Mouse (Mus musculus) B cell, adult 2 months (primary cell): ENCODE measurements around the gene Sart1.
A peak's percentile ranks its signal among the peaks of the same experiment; 100 is the strongest.
"Not testable (repeated sequence)": the region's sequence is repeated elsewhere in the genome, so short reads cannot be mapped to it uniquely, and the experiment has no call there.

Experiments used
- DNase-seq, 2 experiments: peaks; one replicate each; pipeline ENCODE4 v3.0.0; 2022

The Sart1 gene

GRCm38 (mm10) chr19:5413840-5414239 is 25.3 kb upstream of the Sart1 start:
- no peak for DNase-seq

- no peak for DNase-seq
Measured at GRCm38 (mm10) chr19:5411961-5412360, 23.5 kb upstream of the Sart1 start.

GRCm38 (mm10) chr19:5410641-5411040 is 22.1 kb upstream of the Sart1 start:
- DNase-seq = no peak

GRCm38 (mm10) chr19:5409068-5409467 is 20.6 kb upstream of the Sart1 start:
- no peak for DNase-seq

GRCm38 (mm10) chr19:5408057-5409001 is 19.8 kb upstream of the Sart1 start:
- DNase-seq = no peak

- DNase-seq = peak; percentile 71 to 74
Measured at GRCm38 (mm10) chr19:5407133-5407532, 18.6 kb upstream of the Sart1 start.

GRCm38 (mm10) chr19:5406531-5407126 is 18.1 kb upstream of the Sart1 start:
- peak; percentile 63 to 74 for DNase-seq

- DNase-seq = peak; percentile 22 to 35
Measured at GRCm38 (mm10) chr19:5405924-5406323, 17.4 kb upstream of the Sart1 start.

GRCm38 (mm10) chr19:5402293-5402692 is 13.8 kb upstream of the Sart1 start, which contains the start of gene Tsga10ip:
TSS of gene Tsga10ip (minus strand) at chr19:5402526.
- DNase-seq = no peak

- not testable (repeated sequence) for DNase-seq
Measured at GRCm38 (mm10) chr19:5401073-5401472, 12.6 kb upstream of the Sart1 start.

GRCm38 (mm10) chr19:5395371-5395770 is 6.9 kb upstream of the Sart1 start:
- DNase-seq = no peak

- no peak for DNase-seq
Measured at GRCm38 (mm10) chr19:5394168-5394567, 5.7 kb upstream of the Sart1 start.

- no peak for DNase-seq
Measured at GRCm38 (mm10) chr19:5392892-5393291, 4.4 kb upstream of the Sart1 start.

- no peak for DNase-seq
Measured at GRCm38 (mm10) chr19:5390416-5390815, 1.9 kb upstream of the Sart1 start.

GRCm38 (mm10) chr19:5389647-5390046 is 1.1 kb upstream of the Sart1 start:
- DNase-seq = peak; percentile 80 to 82

GRCm38 (mm10) chr19:5388011-5388441 is 477 bp downstream of the Sart1 start:
- DNase-seq = no peak

- no peak for DNase-seq
Measured at GRCm38 (mm10) chr19:5384715-5385114, 3.8 kb downstream of the Sart1 start.

- no peak for DNase-seq
Measured at GRCm38 (mm10) chr19:5383326-5383725, 5.2 kb downstream of the Sart1 start.

- no peak for DNase-seq
Measured at GRCm38 (mm10) chr19:5377446-5377845, 11.1 kb downstream of the Sart1 start.

GRCm38 (mm10) chr19:5374748-5375147 is 13.8 kb downstream of the Sart1 start:
- no peak for DNase-seq

GRCm38 (mm10) chr19:5374177-5374576 is 14.3 kb downstream of the Sart1 start:
- no peak for DNase-seq

GRCm38 (mm10) chr19:5372724-5373123 is 15.8 kb downstream of the Sart1 start:
- DNase-seq = no peak

GRCm38 (mm10) chr19:5370932-5371331 is 17.6 kb downstream of the Sart1 start:
- DNase-seq = peak in 1 of 2 experiments; percentile 9

GRCm38 (mm10) chr19:5367455-5367854 is 21.0 kb downstream of the Sart1 start:
- DNase-seq = peak; percentile 45 to 53
